Mouse (Mus musculus) heart, adult 18-20 months (tissue): ENCODE data around the gene Mrpl52. TPM values are rescaled to one million over a fixed set of nuclear protein-coding genes. Genes with fewer than 3 reads are reported as not detected.

Experiments
- DNase-seq, 2 experiments: peaks; one replicate each; pipeline ENCODE4 v3.0.0; 2021 to 2022; ENCODE audit warnings: mixed read lengths in 1 of 2
- total RNA-seq, 2 experiments: library from RNA; stranded (reverse); gene quantifications; 2 replicates each; pipeline ENCODE4 v1.2.3; 2021

Gene Mrpl52
- total RNA-seq, 2 experiments from 2014 or later: 122 to 150 TPM

- DNase-seq: no peak
Observed at GRCm38 (mm10) chr14:54472671-54473070, 46.0 kb downstream of the Mrpl52 start.

GRCm38 (mm10) chr14:54474744-54475143 is 48.0 kb downstream of the Mrpl52 start:
- no peak for DNase-seq

GRCm38 (mm10) chr14:54475941-54476844 is 49.5 kb downstream of the Mrpl52 start, which contains the start of gene Rem2:
TSS of gene Rem2 (plus strand) at chr14:54476100.
- DNase-seq: peak in 1 of 2 experiments; percentile 34

GRCm38 (mm10) chr14:54477172-54477909 is 50.6 kb downstream of the Mrpl52 start:
- DNase-seq: no peak

Other genes starting within 250 kb of the Mrpl52 start
- 100 to 1,000 TPM; 107 to 112 TPM for gene Dad1, start 172.8 kb upstream of the Mrpl52 start, total RNA-seq
- gene Abhd4, start 172.7 kb upstream of the Mrpl52 start, total RNA-seq: 10 to 100 TPM; 38.2 to 43.4 TPM
- not detected for gene Olfr49, start 142.0 kb upstream of the Mrpl52 start, total RNA-seq
- gene Oxa1l, start 66.1 kb upstream of the Mrpl52 start, total RNA-seq: 10 to 100 TPM; 82.6 to 90.6 TPM
- gene Slc7a7, start 9.1 kb upstream of the Mrpl52 start, total RNA-seq: 1 to 10 TPM; 4.8 to 6.5 TPM
- 10 to 100 TPM; 12.4 to 15.3 TPM for gene Mmp14, start 4.7 kb downstream of the Mrpl52 start, total RNA-seq
- gene Lrp10, start 37.2 kb downstream of the Mrpl52 start, total RNA-seq: 10 to 100 TPM; 40.0 to 47.8 TPM
- gene Rem2, start 49.2 kb downstream of the Mrpl52 start, total RNA-seq: not detected
- gene Prmt5, start 90.6 kb downstream of the Mrpl52 start, total RNA-seq: 10 to 100 TPM; 32.2 to 33.2 TPM
- 1 to 10 TPM; 2.6 to 2.8 TPM for gene Haus4, start 127.7 kb downstream of the Mrpl52 start, total RNA-seq
- 1 to 10 TPM; 3.7 to 3.9 TPM for gene Ajuba, start 150.6 kb downstream of the Mrpl52 start, total RNA-seq
- gene 4931414P19Rik, start 179.1 kb downstream of the Mrpl52 start, total RNA-seq: 1 to 10 TPM; 3.0 to 6.1 TPM
- 100 to 1,000 TPM; 173 to 201 TPM for gene Psmb5, start 191.1 kb downstream of the Mrpl52 start, total RNA-seq
- not detected for gene Psmb11, start 194.5 kb downstream of the Mrpl52 start, total RNA-seq
- gene Gm17606, start 214.0 kb downstream of the Mrpl52 start, total RNA-seq: not detected
- under 1 TPM; 0.12 to 0.59 TPM for gene Cdh24, start 214.5 kb downstream of the Mrpl52 start, total RNA-seq